13 mouse cellular contexts compared by ENCODE assay signal in the genomic region with DNA sequence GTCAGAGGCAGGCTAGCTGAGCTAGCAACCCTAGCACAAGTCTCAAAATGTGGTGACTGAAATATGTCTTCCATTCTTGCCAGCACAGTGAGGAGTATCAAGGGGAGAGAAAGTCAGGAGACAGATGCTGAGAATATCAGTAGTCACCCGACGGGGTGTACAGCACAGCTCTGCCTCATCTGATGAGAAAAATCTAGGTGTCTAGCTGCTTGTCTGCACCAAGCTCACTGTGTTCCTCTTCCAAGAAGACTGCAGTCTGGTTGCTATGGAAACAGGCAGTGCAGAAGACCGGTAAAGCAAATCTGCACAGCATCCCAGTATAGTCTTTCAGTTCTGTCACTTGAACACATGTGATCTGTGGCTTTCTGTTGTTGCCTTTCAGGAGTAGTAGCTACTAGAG.
A peak's percentile ranks its signal among the peaks of the same experiment; 100 is the strongest.
DNase-seq lines count a peak whose midpoint lies in the region; ATAC-seq lines count a peak whose summit lies in the region.
"Had no signal": no experiment of that assay in that cellular context is flagged by ENCODE, and none has a peak within 500 bp of the region (broad histone marks: within the 10 kb centered on the region; RNA-seq: fewer than 3 reads in every experiment).

No protein-coding gene starts in this region.

- no peaks in the 10 kb centered on the region for H3K36me3 ChIP-seq in forebrain, embryonic 12.5 days (replicated peaks)
- no peaks in the 10 kb centered on the region for H3K36me3 ChIP-seq in forebrain, embryonic 11.5 days (ENCODE audit: control insufficient read depth, insufficient read depth, low read length)
- peaks cover 19% of the 10 kb centered on the region for H3K36me3 ChIP-seq in hindbrain, embryonic 13.5 days
- H3K36me3 ChIP-seq in midbrain, embryonic 16.5 days (ENCODE audit: control insufficient read depth, insufficient read depth, low read length), result peaks cover 2% of the 10 kb centered on the region; the same call in 1 of the 2 replicates
- H3K36me3 ChIP-seq in intestine, embryonic 15.5 days, result no peaks in the 10 kb centered on the region
- no peaks in the 10 kb centered on the region for H3K36me3 ChIP-seq in kidney, embryonic 15.5 days

- peak; percentile 65 for ATAC-seq in forebrain, embryonic 12.5 days (ENCODE audit: low FRiP score)
- no peak for ATAC-seq in forebrain, embryonic 11.5 days (replicated peaks; ENCODE audit: low FRiP score)
- peak; percentile 80 for ATAC-seq in hindbrain, embryonic 13.5 days (ENCODE audit: low FRiP score)
- ATAC-seq in midbrain, embryonic 16.5 days, result peak; percentile 91
- no peak for ATAC-seq in intestine, embryonic 15.5 days
- no peak for ATAC-seq in kidney, embryonic 15.5 days (replicated peaks; ENCODE audit: low FRiP score)
- ATAC-seq: liver, postnatal 0 days had no signal

- 60% methylated on average over 3 of the region's 3 CpGs for WGBS in forebrain, embryonic 12.5 days
- 62% methylated on average over 3 of the region's 3 CpGs for WGBS in forebrain, embryonic 11.5 days
- 34% methylated on average over 3 of the region's 3 CpGs for WGBS in hindbrain, embryonic 13.5 days
- WGBS in midbrain, embryonic 16.5 days, result 25% methylated on average over 3 of the region's 3 CpGs
- WGBS in intestine, embryonic 15.5 days, result 57% methylated on average over 3 of the region's 3 CpGs
- WGBS in kidney, embryonic 15.5 days, result 60% methylated on average over 3 of the region's 3 CpGs

- no peaks in the 10 kb centered on the region for H3K27me3 ChIP-seq in forebrain, embryonic 12.5 days
- no peaks in the 10 kb centered on the region for H3K27me3 ChIP-seq in forebrain, embryonic 11.5 days (ENCODE audit: control insufficient read depth, insufficient read depth, low read length)
- H3K27me3 ChIP-seq in hindbrain, embryonic 13.5 days, result no peaks in the 10 kb centered on the region
- no peaks in the 10 kb centered on the region for H3K27me3 ChIP-seq in midbrain, embryonic 16.5 days (ENCODE audit: control insufficient read depth, insufficient read depth, low read depth, low read length)
- H3K27me3 ChIP-seq in intestine, embryonic 15.5 days (replicated peaks), result no peaks in the 10 kb centered on the region
- no peaks in the 10 kb centered on the region for H3K27me3 ChIP-seq in kidney, embryonic 15.5 days

- no peaks in the 10 kb centered on the region for H3K9me3 ChIP-seq in forebrain, embryonic 12.5 days
- no peaks in the 10 kb centered on the region for H3K9me3 ChIP-seq in forebrain, embryonic 11.5 days (ENCODE audit: control insufficient read depth, low read length)
- no peaks in the 10 kb centered on the region for H3K9me3 ChIP-seq in hindbrain, embryonic 13.5 days
- H3K9me3 ChIP-seq in midbrain, embryonic 16.5 days (replicated peaks; ENCODE audit: control insufficient read depth, low read length, poor library complexity, severe bottlenecking), result no peaks in the 10 kb centered on the region
- H3K9me3 ChIP-seq in intestine, embryonic 15.5 days, result no peaks in the 10 kb centered on the region
- no peaks in the 10 kb centered on the region for H3K9me3 ChIP-seq in kidney, embryonic 15.5 days (replicated peaks)

- no peak for DNase-seq in forebrain, embryonic 11.5 days (ENCODE audit: low spot score)
- peak; percentile 13 for DNase-seq in ZHBTc4 (ENCODE audit: low read depth, low spot score)
- DNase-seq in heart, adult 11 months, result no peak
- DNase-seq: B cell, adult 2 months; cerebellum, adult 8-10 months; gastrocnemius, postnatal 14 days; heart, postnatal 14 days; liver, postnatal 0 days had no signal

- no peak overlapping the region for H3K9ac ChIP-seq in forebrain, embryonic 12.5 days
- no peak overlapping the region for H3K9ac ChIP-seq in forebrain, embryonic 11.5 days (ENCODE audit: low read length)
- no peak overlapping the region for H3K9ac ChIP-seq in hindbrain, embryonic 13.5 days
- H3K9ac ChIP-seq in midbrain, embryonic 16.5 days (ENCODE audit: low read depth, low read length), result peak overlapping the region; percentile 36; the same call in 1 of the 2 replicates
- no peak overlapping the region for H3K9ac ChIP-seq in intestine, embryonic 15.5 days
- no peak overlapping the region for H3K9ac ChIP-seq in kidney, embryonic 15.5 days
- H3K9ac ChIP-seq: liver, postnatal 0 days had no signal

- H3K27ac ChIP-seq in forebrain, embryonic 12.5 days, result no peak overlapping the region
- H3K27ac ChIP-seq in forebrain, embryonic 11.5 days (ENCODE audit: low read depth, low read length), result no peak overlapping the region
- peak overlapping the region; percentile 77 for H3K27ac ChIP-seq in hindbrain, embryonic 13.5 days
- H3K27ac ChIP-seq in midbrain, embryonic 16.5 days (ENCODE audit: low read length), result peak overlapping the region; percentile 85
- no peak overlapping the region for H3K27ac ChIP-seq in intestine, embryonic 15.5 days
- H3K27ac ChIP-seq in kidney, embryonic 15.5 days, result no peak overlapping the region

- no peak overlapping the region for H3K4me3 ChIP-seq in forebrain, embryonic 12.5 days (replicated peaks)
- H3K4me3 ChIP-seq in forebrain, embryonic 11.5 days (ENCODE audit: low read depth, low read length), result no peak overlapping the region
- no peak overlapping the region for H3K4me3 ChIP-seq in hindbrain, embryonic 13.5 days
- H3K4me3 ChIP-seq in midbrain, embryonic 16.5 days (ENCODE audit: low read depth, low read length), result no peak overlapping the region
- no peak overlapping the region for H3K4me3 ChIP-seq in intestine, embryonic 15.5 days (replicated peaks)
- H3K4me3 ChIP-seq in kidney, embryonic 15.5 days (replicated peaks), result no peak overlapping the region

- peaks cover 18% of the 10 kb centered on the region for H3K4me1 ChIP-seq in forebrain, embryonic 12.5 days
- 0 out of 2 replicates have a peak, but pooled peaks cover 2% of the 10 kb centered on the region for H3K4me1 ChIP-seq in forebrain, embryonic 11.5 days (replicated peaks; ENCODE audit: control insufficient read depth, insufficient read depth, low read length)
- H3K4me1 ChIP-seq in hindbrain, embryonic 13.5 days (replicated peaks), result peaks cover 48% of the 10 kb centered on the region
- H3K4me1 ChIP-seq in midbrain, embryonic 16.5 days (ENCODE audit: control insufficient read depth, insufficient read depth, low read length), result peaks cover 32% of the 10 kb centered on the region
- no peaks in the 10 kb centered on the region for H3K4me1 ChIP-seq in intestine, embryonic 15.5 days (replicated peaks)
- H3K4me1 ChIP-seq in kidney, embryonic 15.5 days, result no peaks in the 10 kb centered on the region

- no peak overlapping the region for H3K4me2 ChIP-seq in forebrain, embryonic 12.5 days
- H3K4me2 ChIP-seq in forebrain, embryonic 11.5 days (ENCODE audit: low read depth, low read length, severe bottlenecking), result no peak overlapping the region
- no peak overlapping the region for H3K4me2 ChIP-seq in hindbrain, embryonic 13.5 days
- no peak overlapping the region for H3K4me2 ChIP-seq in midbrain, embryonic 16.5 days (ENCODE audit: low read length)
- no peak overlapping the region for H3K4me2 ChIP-seq in intestine, embryonic 15.5 days (replicated peaks)
- H3K4me2 ChIP-seq in kidney, embryonic 15.5 days, result no peak overlapping the region

Comparison
In these comparisons a context has a peak if more than half of its experiments do, and no peak if none do; other contexts are left out.
1. ATAC-seq: peak in forebrain, embryonic 12.5 days (single experiment), hindbrain, embryonic 13.5 days (single experiment) and midbrain, embryonic 16.5 days (single experiment); none in forebrain, embryonic 11.5 days (single experiment), intestine, embryonic 15.5 days (single experiment) and kidney, embryonic 15.5 days (single experiment).
2. H3K27ac ChIP-seq: peak in hindbrain, embryonic 13.5 days (single experiment) and midbrain, embryonic 16.5 days (single experiment); none in forebrain, embryonic 12.5 days (single experiment), forebrain, embryonic 11.5 days (single experiment), intestine, embryonic 15.5 days (single experiment) and kidney, embryonic 15.5 days (single experiment).